Mouse (Mus musculus) thymus, adult 2 months (tissue): ENCODE data around the gene Fahd2a. TPM values are rescaled to one million over a fixed set of nuclear protein-coding genes. Genes with fewer than 3 reads are reported as not detected.

Source experiments
- DNase-seq: peaks from one replicate; pipeline ENCODE4 v3.0.0; 2021
- H3K27ac ChIP-seq: fragments of 200-500 bp; 2 replicates; pipeline ENCODE4 v1.5.1; 2012; ENCODE audit warnings: low read length, control low read depth; ENCODE audit not compliant: control insufficient read depth, insufficient read depth
- H3K27me3 ChIP-seq: fragments of 200-500 bp; 2 replicates; pipeline ENCODE4 v1.6.1; 2012; ENCODE audit warnings: mild to moderate bottlenecking, low read length, moderate library complexity, mixed read lengths; ENCODE audit not compliant: control insufficient read depth, insufficient read depth
- H3K36me3 ChIP-seq: fragments of 200-500 bp; 2 replicates; pipeline ENCODE4 v1.6.1; 2012; ENCODE audit warnings: mild to moderate bottlenecking, low read length, moderate library complexity; ENCODE audit not compliant: control insufficient read depth, insufficient read depth
- H3K4me1 ChIP-seq: fragments of 200-500 bp; replicated peaks from 2 replicates; pipeline ENCODE4 v1.6.1; 2012; ENCODE audit warnings: low read length; ENCODE audit not compliant: control insufficient read depth, insufficient read depth
- H3K4me3 ChIP-seq: fragments of 200-500 bp; 2 replicates; pipeline ENCODE4 v1.5.1; 2012; ENCODE audit warnings: mild to moderate bottlenecking, low read length, control low read depth, moderate library complexity; ENCODE audit not compliant: control insufficient read depth, insufficient read depth
- CTCF ChIP-seq: fragments of 200-500 bp; IDR thresholded peaks from 2 replicates; pipeline ENCODE4 v1.5.1; 2012; ENCODE audit warnings: mild to moderate bottlenecking, control low read depth, low read length, moderate library complexity, borderline replicate concordance; ENCODE audit not compliant: control insufficient read depth, poor library complexity, insufficient read depth; ENCODE audit errors: extremely low read depth
- POLR2A ChIP-seq: fragments of 200-500 bp; IDR thresholded peaks from 2 replicates; pipeline ENCODE4 v1.6.1; 2012; ENCODE audit warnings: mild to moderate bottlenecking, low read length, control low read depth, moderate library complexity; ENCODE audit not compliant: control insufficient read depth, poor library complexity, insufficient read depth; ENCODE audit errors: extremely low read depth
- WGBS: fragments of 180-500 bp; shearing (Covaris S2); methylation state at CpG from one replicate; pipeline ENCODE4 v1.1.7; 2018; 5-methylcytosine and 5-hydroxymethylcytosine counted together
- polyA plus RNA-seq: library from polyadenylated mRNA; depleted of rRNA; stranded (reverse); fragments of >200 nt; gene quantifications from 2 replicates; pipeline ENCODE4 v1.2.3, GENCODE M21; 2012

Gene Fahd2a
- polyA plus RNA-seq, 1 experiment: 17.0 TPM

GRCm38 (mm10) chr2:127479210-127479609 is 34.8 kb upstream of the Fahd2a start:
- Histone ChIP-seq H3K27me3 (peaks cover 6% of the 10 kb centered on the region), H3K36me3 (no peaks in the 10 kb centered on the region), H3K4me1 (peaks cover 5% of the 10 kb centered on the region), H3K27ac (no peak overlapping the region), H3K4me3 (no peak overlapping the region)
- WGBS: 88% methylated on average over 4 of the region's 4 CpGs
- TF ChIP-seq CTCF (no peak), POLR2A (no peak)
- DNase-seq: no peak

- Histone ChIP-seq H3K4me3 (no peak overlapping the region), H3K4me1 (no peaks in the 10 kb centered on the region), H3K27ac (no peak overlapping the region), H3K27me3 (no peaks in the 10 kb centered on the region), H3K36me3 (no peaks in the 10 kb centered on the region)
- TF ChIP-seq POLR2A (no peak), CTCF (no peak)
- WGBS: 75% methylated on average over 3 of the region's 3 CpGs
- no peak for DNase-seq
These were observed 27.9 kb upstream of the Fahd2a start for GRCm38 (mm10) chr2:127472279-127472678.

GRCm38 (mm10) chr2:127471281-127471680 is 26.9 kb upstream of the Fahd2a start:
- WGBS: 93% methylated on average over 8 of the region's 8 CpGs
- H3K27me3 ChIP-seq: no peaks in the 10 kb centered on the region
- no peak for TF ChIP-seq POLR2A
- TF ChIP-seq CTCF: no peak
- no peak for DNase-seq
- H3K4me1 ChIP-seq: no peaks in the 10 kb centered on the region
- H3K36me3 ChIP-seq: no peaks in the 10 kb centered on the region
- H3K4me3 ChIP-seq: no peak overlapping the region
- H3K27ac ChIP-seq: no peak overlapping the region

- Histone ChIP-seq H3K36me3 (no peaks in the 10 kb centered on the region), H3K27me3 (no peaks in the 10 kb centered on the region), H3K4me3 (no peak overlapping the region), H3K27ac (no peak overlapping the region), H3K4me1 (no peaks in the 10 kb centered on the region)
- DNase-seq: no peak
- 95% methylated on average over 10 of the region's 10 CpGs for WGBS
- TF ChIP-seq CTCF: no peak
- no peak for TF ChIP-seq POLR2A
These were observed 26.3 kb upstream of the Fahd2a start for GRCm38 (mm10) chr2:127470661-127471060.

- 85% methylated on average over 5 of the region's 5 CpGs for WGBS
- DNase-seq: no peak
- Histone ChIP-seq H3K27ac (no peak overlapping the region), H3K36me3 (no peaks in the 10 kb centered on the region), H3K4me3 (no peak overlapping the region), H3K4me1 (no peaks in the 10 kb centered on the region), H3K27me3 (no peaks in the 10 kb centered on the region)
- TF ChIP-seq CTCF (no peak), POLR2A (no peak)
These were observed 25.8 kb upstream of the Fahd2a start for GRCm38 (mm10) chr2:127470183-127470582.

- no peaks in the 10 kb centered on the region for H3K4me1 ChIP-seq
- no peak overlapping the region for H3K27ac ChIP-seq
- H3K36me3 ChIP-seq: no peaks in the 10 kb centered on the region
- peak; percentile 43 for DNase-seq
- WGBS: 10% methylated on average over 8 of the region's 8 CpGs
- no peak for TF ChIP-seq POLR2A
- no peak for TF ChIP-seq CTCF
- H3K27me3 ChIP-seq: no peaks in the 10 kb centered on the region
- no peak overlapping the region for H3K4me3 ChIP-seq
These were observed 17.9 kb upstream of the Fahd2a start for GRCm38 (mm10) chr2:127462314-127462713.

GRCm38 (mm10) chr2:127461351-127461750 is 17.0 kb upstream of the Fahd2a start:
- no peaks in the 10 kb centered on the region for H3K36me3 ChIP-seq
- 79% methylated on average over 9 of the region's 9 CpGs for WGBS
- DNase-seq: no peak
- no peak overlapping the region for H3K27ac ChIP-seq
- TF ChIP-seq POLR2A (no peak), CTCF (no peak)
- no peaks in the 10 kb centered on the region for H3K4me1 ChIP-seq
- H3K27me3 ChIP-seq: no peaks in the 10 kb centered on the region
- no peak overlapping the region for H3K4me3 ChIP-seq
